Mouse (Mus musculus) C2C12 (cell line): Measurements from ENCODE around the gene B4galt5. TPM values are rescaled to one million over a fixed set of nuclear protein-coding genes. Genes with fewer than 3 reads are reported as not detected.
A peak's percentile ranks its signal among the peaks of the same experiment; 100 is the strongest.

Source experiments
- H3K27me3 ChIP-seq: one replicate; pipeline ENCODE4 v1.6.1; 2011; ENCODE audit not compliant: control insufficient read depth, insufficient read depth, insufficient read length
- H3K36me3 ChIP-seq: one replicate; pipeline ENCODE4 v1.6.1; 2011; ENCODE audit not compliant: control insufficient read depth, insufficient read depth
- H3K4me3 ChIP-seq: one replicate; pipeline ENCODE4 v1.5.1; 2011; ENCODE audit warnings: mild to moderate bottlenecking, control low read depth; ENCODE audit not compliant: poor library complexity, insufficient read depth, severe bottlenecking
- H3K79me2 ChIP-seq: one replicate; pipeline ENCODE4 v1.6.1; 2011; ENCODE audit not compliant: control insufficient read depth, insufficient read depth
- H3K79me3 ChIP-seq: one replicate; pipeline ENCODE4 v1.6.1; 2011; ENCODE audit warnings: low read depth, control low read depth
- H3ac ChIP-seq: one replicate; pipeline ENCODE3; 2011; ENCODE audit warnings: low read depth; ENCODE audit not compliant: control insufficient read depth, insufficient read length
- CEBPB ChIP-seq: IDR thresholded peaks from one replicate; pipeline ENCODE4 v1.6.1; 2011; ENCODE audit warnings: low read depth, mild to moderate bottlenecking, control low read depth, moderate library complexity
- CTCF ChIP-seq: IDR thresholded peaks from one replicate; pipeline ENCODE4 v1.5.1; 2011; ENCODE audit not compliant: control insufficient read depth, insufficient read depth, insufficient read length
- FOSL1 ChIP-seq: IDR thresholded peaks from one replicate; pipeline ENCODE4 v1.8.0; 2011; ENCODE audit warnings: mild to moderate bottlenecking, low read length; ENCODE audit not compliant: poor library complexity, insufficient read depth, severe bottlenecking
- MAX ChIP-seq: IDR thresholded peaks from one replicate; pipeline ENCODE4 v1.6.1; 2011; ENCODE audit warnings: mild to moderate bottlenecking, control low read depth
- MYOD1 ChIP-seq: IDR thresholded peaks from one replicate; pipeline ENCODE4 v1.6.1; 2011; ENCODE audit warnings: low read depth; ENCODE audit not compliant: control insufficient read depth, insufficient read length
- MYOG ChIP-seq: IDR thresholded peaks from one replicate; pipeline ENCODE4 v1.6.1; 2011; ENCODE audit not compliant: control insufficient read depth, insufficient read length; ENCODE audit errors: extremely low read depth
- USF1 ChIP-seq: IDR thresholded peaks from one replicate; pipeline ENCODE4 v1.6.1; 2011; ENCODE audit warnings: low read depth, mild to moderate bottlenecking, control low read depth, moderate library complexity
- polyA plus RNA-seq: library from polyadenylated mRNA; unstranded; fragments of >200 nt; fragmentation: generic; extraction: Trizol; gene quantifications from one replicate; pipeline ENCODE4 v1.2.1, GENCODE M21; 2012; ENCODE audit warnings: missing spikeins

The B4galt5 gene
- polyA plus RNA-seq, 1 experiment, result 56.6 TPM

- TF ChIP-seq FOSL1, result no peak
- no peak for TF ChIP-seq MAX
- peak; percentile 98 for TF ChIP-seq CTCF
- no peak for TF ChIP-seq MYOG
- H3K36me3 ChIP-seq, result no peaks in the 10 kb centered on the region
- no peaks in the 10 kb centered on the region for H3K79me2 ChIP-seq
These were observed 68.6 kb downstream of the B4galt5 start for GRCm38 (mm10) chr2:167280090-167280985.

GRCm38 (mm10) chr2:167278751-167279526, 70.0 kb downstream of the B4galt5 start:
- TF ChIP-seq CTCF (peak; percentile 86), FOSL1 (no peak)
- Histone ChIP-seq H3K27me3 (no peaks in the 10 kb centered on the region), H3K79me3 (no peaks in the 10 kb centered on the region), H3K36me3 (no peaks in the 10 kb centered on the region), H3K4me3 (no peak overlapping the region), H3K79me2 (no peaks in the 10 kb centered on the region), H3ac (no peak overlapping the region)

More at GRCm38 (mm10) chr2:167280090-167280985, 68.6 kb downstream of the B4galt5 start:
- no peaks in the 10 kb centered on the region for H3K79me3 ChIP-seq
- H3ac ChIP-seq, result no peak overlapping the region
- no peaks in the 10 kb centered on the region for H3K27me3 ChIP-seq
- no peak overlapping the region for H3K4me3 ChIP-seq

- Histone ChIP-seq H3ac (no peak overlapping the region), H3K4me3 (no peak overlapping the region), H3K36me3 (no peaks in the 10 kb centered on the region), H3K79me2 (no peaks in the 10 kb centered on the region), H3K27me3 (no peaks in the 10 kb centered on the region), H3K79me3 (no peaks in the 10 kb centered on the region)
- TF ChIP-seq CTCF, result no peak
- TF ChIP-seq MYOG, result no peak
- no peak for TF ChIP-seq MYOD1
- TF ChIP-seq FOSL1, result no peak
- TF ChIP-seq USF1, result no peak
- TF ChIP-seq MAX, result no peak
- TF ChIP-seq CEBPB, result no peak
These were observed 71.0 kb downstream of the B4galt5 start for GRCm38 (mm10) chr2:167278011-167278410.

- TF ChIP-seq MAX, result no peak
- no peak for TF ChIP-seq CTCF
- TF ChIP-seq CEBPB, result no peak
- TF ChIP-seq MYOG, result no peak
- no peak for TF ChIP-seq MYOD1
- no peak for TF ChIP-seq FOSL1
- TF ChIP-seq USF1, result no peak
- Histone ChIP-seq H3K4me3 (no peak overlapping the region), H3K79me2 (no peaks in the 10 kb centered on the region), H3K79me3 (no peaks in the 10 kb centered on the region), H3K36me3 (no peaks in the 10 kb centered on the region), H3K27me3 (no peaks in the 10 kb centered on the region), H3ac (no peak overlapping the region)
These were observed 72.0 kb downstream of the B4galt5 start for GRCm38 (mm10) chr2:167277026-167277425.

- Histone ChIP-seq H3K27me3 (no peaks in the 10 kb centered on the region), H3K79me2 (no peaks in the 10 kb centered on the region), H3ac (no peak overlapping the region), H3K79me3 (no peaks in the 10 kb centered on the region), H3K36me3 (no peaks in the 10 kb centered on the region), H3K4me3 (no peak overlapping the region)
- TF ChIP-seq FOSL1, result no peak
These were observed 73.1 kb downstream of the B4galt5 start for GRCm38 (mm10) chr2:167275856-167276255.

- Histone ChIP-seq H3K79me2 (no peaks in the 10 kb centered on the region), H3K79me3 (no peaks in the 10 kb centered on the region), H3K27me3 (no peaks in the 10 kb centered on the region), H3K36me3 (no peaks in the 10 kb centered on the region), H3ac (no peak overlapping the region), H3K4me3 (no peak overlapping the region)
- TF ChIP-seq MAX (no peak), USF1 (no peak), MYOG (no peak), CEBPB (no peak), MYOD1 (no peak), CTCF (no peak), FOSL1 (no peak)
These were observed 74.1 kb downstream of the B4galt5 start for GRCm38 (mm10) chr2:167274713-167275465.
